Mouse (Mus musculus): ENCODE measurements around the gene Cnn3.

DNA sequence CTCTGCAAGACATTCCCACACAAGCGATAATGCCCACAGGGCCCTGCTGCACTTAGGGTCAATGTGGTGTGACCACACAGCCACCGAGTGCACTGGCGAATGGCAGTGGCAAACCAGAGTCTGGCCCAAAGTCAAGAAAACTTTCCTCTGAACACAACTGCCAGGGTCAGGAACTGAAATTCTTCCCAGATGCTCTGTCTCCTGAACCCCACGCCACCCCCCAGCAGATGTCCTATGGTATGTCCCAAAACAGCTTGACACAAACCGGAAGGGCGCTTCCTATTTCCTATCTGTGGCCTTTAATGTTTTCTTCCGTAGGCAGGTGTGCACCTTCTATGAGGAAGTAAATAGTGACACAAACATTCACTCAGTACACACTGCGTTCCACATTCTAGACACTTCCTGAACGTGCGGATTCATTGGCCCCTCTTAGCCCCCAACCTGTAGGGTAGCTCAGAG lies 40.8 kb downstream of the Cnn3 start:
- TF ChIP-seq CTCF (IDR thresholded peaks at IDR 0.05; ENCODE audit: control insufficient read depth, insufficient read depth, low read length) (no peak), POLR2A (IDR thresholded peaks at IDR 0.05; ENCODE audit: borderline replicate concordance, control insufficient read depth, low read depth, low read length) (no peak)
